Mouse (Mus musculus) kidney, postnatal 4 days (tissue): ENCODE measurements around the gene Qrich1.
A peak's percentile ranks its signal among the peaks of the same experiment; 100 is the strongest.

Experiments used
- DNase-seq, 2 experiments: peaks; one replicate each; pipeline ENCODE4 v3.0.0; 2021; ENCODE audit warnings: mixed read lengths in 2 of 2

Gene Qrich1

GRCm38 (mm10) chr9:108516380-108517251 lies at the start of gene Qrich1:
TSS of gene Qrich1 (plus strand) at chr9:108516806.
- peak; percentile 95 to 97 for DNase-seq

- DNase-seq, result no peak
These were observed 47.2 kb upstream of the Qrich1 start for GRCm38 (mm10) chr9:108469430-108469829.

GRCm38 (mm10) chr9:108469845-108470244 lies 46.8 kb upstream of the Qrich1 start:
- no peak for DNase-seq

- DNase-seq, result peak in 1 of 2 experiments; percentile 36
These were observed 42.1 kb upstream of the Qrich1 start for GRCm38 (mm10) chr9:108474528-108474927.

GRCm38 (mm10) chr9:108478638-108479156 lies 37.9 kb upstream of the Qrich1 start:
- DNase-seq, result peak; percentile 90 to 94

- peak in 1 of 2 experiments; percentile 39 for DNase-seq
These were observed 37.4 kb upstream of the Qrich1 start for GRCm38 (mm10) chr9:108479241-108479640.

- peak; percentile 59 to 71 for DNase-seq
These were observed 36.8 kb upstream of the Qrich1 start, which contains the start of gene Lamb2 for GRCm38 (mm10) chr9:108479721-108480351. TSS of gene Lamb2 (plus strand) at chr9:108479736.

- no peak for DNase-seq
These were observed 35.6 kb upstream of the Qrich1 start for GRCm38 (mm10) chr9:108480813-108481519.

GRCm38 (mm10) chr9:108481520-108482210 lies 34.9 kb upstream of the Qrich1 start:
- DNase-seq, result no peak

GRCm38 (mm10) chr9:108483051-108483790 lies 33.4 kb upstream of the Qrich1 start:
- DNase-seq, result no peak

- DNase-seq, result no peak
These were observed 32.6 kb upstream of the Qrich1 start for GRCm38 (mm10) chr9:108484021-108484420.

GRCm38 (mm10) chr9:108485301-108485875 lies 31.2 kb upstream of the Qrich1 start:
- no peak for DNase-seq

- no peak for DNase-seq
These were observed 29.6 kb upstream of the Qrich1 start for GRCm38 (mm10) chr9:108486973-108487530.

- no peak for DNase-seq
These were observed 28.2 kb upstream of the Qrich1 start for GRCm38 (mm10) chr9:108488403-108488802.

GRCm38 (mm10) chr9:108489215-108489614 lies 27.4 kb upstream of the Qrich1 start:
- DNase-seq, result no peak

- DNase-seq, result no peak
These were observed 26.7 kb upstream of the Qrich1 start for GRCm38 (mm10) chr9:108489702-108490558.

- peak; percentile 97 to 98 for DNase-seq
These were observed 25.9 kb upstream of the Qrich1 start, which contains the start of gene Usp19 for GRCm38 (mm10) chr9:108490559-108491285. TSS of gene Usp19 (plus strand) at chr9:108490602.

GRCm38 (mm10) chr9:108491286-108491580 lies 25.4 kb upstream of the Qrich1 start:
- no peak for DNase-seq

- DNase-seq, result peak in 1 of 2 experiments; percentile 26
These were observed 24.4 kb upstream of the Qrich1 start for GRCm38 (mm10) chr9:108492043-108492750.
